Mouse (Mus musculus): Measurements from ENCODE around the gene Gm4969.

Gm4969 gene

DNA sequence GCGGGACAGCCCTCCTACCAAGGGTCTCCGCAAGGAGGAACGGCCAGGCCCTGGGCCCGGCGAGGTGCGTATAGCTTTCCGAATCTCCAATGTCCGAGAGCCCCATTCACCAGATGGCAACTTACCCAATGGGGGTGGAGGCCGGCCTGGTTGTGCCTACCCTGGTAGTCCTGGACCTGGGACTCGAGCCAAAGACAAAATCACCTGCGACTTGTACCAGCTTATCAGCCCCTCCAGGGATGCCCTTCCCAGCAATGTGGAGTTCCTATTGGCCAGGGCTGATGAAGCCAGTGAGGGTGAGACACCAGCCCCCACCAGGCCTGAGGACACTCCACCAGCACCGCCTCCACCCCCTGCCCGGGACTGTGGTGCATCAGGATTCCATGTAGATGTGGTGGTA, 18.0 kb upstream of the Gm4969 start:
- DNase-seq: no peak

DNA sequence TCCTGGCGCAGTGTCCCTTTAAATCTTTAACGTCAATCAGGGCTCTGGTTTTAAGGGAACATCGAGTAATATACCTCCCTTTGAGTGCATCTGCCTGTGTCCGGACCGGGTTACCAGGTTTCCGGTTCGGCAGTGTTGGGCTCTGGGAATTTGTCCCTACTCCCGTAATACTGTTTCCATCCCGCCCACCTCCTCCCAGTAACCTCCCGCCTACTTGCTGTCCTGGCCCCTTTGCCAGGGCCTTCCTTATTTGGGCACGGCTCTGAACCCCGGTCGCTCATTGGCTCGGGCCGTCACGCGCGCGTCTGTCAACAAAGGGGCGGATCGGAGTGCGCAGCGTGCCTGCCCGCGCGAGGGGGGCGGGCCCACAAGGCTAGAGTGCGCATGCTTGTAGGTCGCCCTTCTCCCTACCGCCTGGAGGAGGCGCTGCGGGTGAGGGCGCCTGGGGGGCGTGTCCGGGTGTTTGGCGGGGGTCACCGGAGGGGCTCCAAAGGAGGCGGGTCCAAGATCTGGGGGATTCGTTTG, 13.2 kb upstream of the Gm4969 start:
- DNase-seq: peak; percentile 99

DNA sequence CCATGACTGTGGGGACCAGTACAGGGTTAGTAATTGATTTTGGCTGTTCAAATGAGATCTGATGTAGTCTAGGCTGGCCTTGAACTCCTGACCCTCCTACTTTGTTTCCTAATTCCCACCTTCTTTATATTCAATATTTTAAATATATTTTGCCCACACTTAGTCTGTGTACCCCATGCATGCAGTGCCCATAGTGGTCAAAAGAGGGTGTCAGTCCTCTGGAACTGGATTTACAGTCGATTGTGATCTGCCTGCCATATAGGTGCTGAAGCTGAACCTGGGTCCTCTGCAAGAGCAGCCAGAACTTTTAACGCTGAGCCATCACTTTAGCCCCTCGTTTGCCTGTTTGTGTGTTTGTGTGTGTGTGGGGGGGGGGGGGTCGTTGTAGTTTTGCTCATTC, 12.5 kb upstream of the Gm4969 start:
- DNase-seq: no peak

DNA sequence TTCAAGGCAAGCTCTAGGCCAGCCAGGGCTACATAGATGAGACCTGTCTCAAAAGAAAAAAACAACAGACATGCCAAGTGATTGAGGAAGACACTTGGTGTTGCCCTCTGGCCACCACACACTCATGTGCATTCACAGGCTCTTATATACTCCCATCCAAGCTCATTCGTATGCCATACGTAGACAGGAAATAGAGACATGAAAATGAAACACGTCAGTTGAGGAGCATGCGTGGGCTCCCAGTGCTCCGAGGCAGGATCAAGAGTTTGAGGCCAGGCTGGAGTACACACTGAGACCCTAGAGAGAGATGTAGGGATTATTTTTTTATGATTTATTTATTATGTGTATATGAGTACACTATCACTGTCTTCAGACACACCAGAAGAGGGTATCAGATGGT, 11.2 kb upstream of the Gm4969 start:
- DNase-seq: no peak

DNA sequence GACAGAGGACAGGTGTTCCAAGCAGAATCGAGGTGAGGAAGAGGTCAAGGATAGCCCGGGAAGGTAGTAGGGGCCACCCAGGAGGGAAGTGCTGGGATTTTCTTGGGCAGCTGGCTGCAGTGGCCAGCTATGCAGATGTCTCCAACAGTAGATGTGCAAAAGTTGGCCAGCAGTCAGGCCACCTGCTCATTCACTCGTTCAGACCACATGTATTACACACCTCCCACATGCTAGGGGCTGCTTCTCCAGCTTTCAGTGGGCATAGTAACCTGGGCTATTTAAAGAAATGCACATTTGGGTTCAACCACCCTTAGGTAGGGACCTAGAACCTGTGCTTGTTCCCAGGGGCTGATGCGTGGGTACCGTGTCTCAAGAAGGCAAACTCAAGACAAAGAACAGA, 9.6 kb upstream of the Gm4969 start:
- no peak for DNase-seq

DNA sequence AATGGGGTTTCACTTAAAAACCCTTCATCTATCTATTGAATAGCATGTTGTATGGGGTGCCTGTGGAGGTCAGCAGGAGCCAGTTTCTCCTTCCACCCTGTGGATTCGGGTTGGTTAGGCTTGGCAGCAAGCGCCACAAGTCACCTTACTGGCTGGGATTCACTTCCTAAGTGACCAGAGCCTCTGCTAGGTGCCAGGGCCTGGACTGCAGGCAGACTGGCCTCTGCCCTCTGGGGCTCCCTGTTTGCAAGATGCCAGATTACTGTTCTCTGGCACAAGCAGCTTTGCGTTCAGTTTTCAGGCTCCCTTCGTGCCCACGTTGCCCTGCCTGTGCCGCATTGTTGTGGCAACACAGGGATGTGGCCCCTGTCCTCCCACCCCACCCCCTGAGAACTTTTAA, 6.5 kb upstream of the Gm4969 start:
- DNase-seq: no peak

DNA sequence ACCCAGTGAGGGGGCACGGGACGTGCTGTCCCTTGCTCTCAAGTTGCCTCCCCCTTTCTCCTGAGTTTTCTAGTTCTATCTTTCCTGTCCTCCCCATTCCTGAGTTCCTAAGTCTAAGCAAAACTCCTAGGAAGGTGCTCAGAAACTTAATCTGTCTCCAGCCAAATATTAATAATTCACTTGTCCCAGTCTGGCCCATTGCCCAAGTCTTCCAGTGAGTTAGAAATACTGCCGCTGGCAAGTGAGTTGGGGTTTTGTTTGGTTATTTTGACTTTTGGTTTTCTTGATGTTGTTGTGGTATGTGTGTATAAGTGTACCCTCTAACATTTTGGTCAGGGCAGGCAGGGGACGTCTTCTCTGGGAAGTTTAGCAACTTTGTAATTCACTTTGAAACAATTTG, 3.5 kb upstream of the Gm4969 start:
- no peak for DNase-seq

DNA sequence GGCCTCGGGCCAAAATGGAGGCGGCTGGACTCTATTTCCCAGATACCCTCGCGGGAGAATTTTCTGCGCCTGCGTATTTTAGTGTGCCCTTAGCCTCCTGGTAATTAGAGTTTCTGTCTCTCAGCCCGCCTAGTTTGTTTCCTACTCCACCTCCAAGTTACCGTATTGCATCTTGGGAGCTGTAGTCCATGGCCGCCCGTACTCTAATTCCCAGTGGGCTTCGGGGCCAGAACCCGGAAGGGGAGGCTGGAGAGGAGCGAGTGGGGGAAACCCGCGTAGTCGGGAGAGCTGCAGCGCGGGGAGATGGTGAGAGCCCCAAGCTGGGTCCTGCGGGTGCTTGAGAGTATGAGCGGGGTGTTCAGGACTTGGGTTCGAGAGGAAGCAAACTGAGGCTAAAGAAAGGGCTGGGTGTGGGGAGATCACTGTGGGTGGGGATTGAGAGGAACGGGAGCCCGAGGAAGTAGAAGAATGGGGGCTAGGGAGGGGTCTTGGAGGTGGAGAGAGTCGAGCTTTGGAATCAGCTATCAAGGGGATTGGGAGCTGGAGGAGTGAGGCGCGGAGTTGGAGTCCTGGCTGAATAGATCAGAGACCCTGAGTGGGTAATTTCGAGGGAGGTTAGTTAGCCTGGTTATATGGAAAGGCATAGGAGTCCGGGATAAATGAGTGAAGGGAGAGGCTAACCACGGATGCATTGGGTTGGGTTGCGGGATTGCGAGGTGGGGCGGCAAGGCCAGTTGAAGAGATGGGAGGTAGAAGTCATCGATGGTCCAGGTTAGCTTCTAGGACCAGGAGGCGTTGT, 1.7 kb upstream of the Gm4969 start, which contains the start of gene Fbxo46:
Gene Fbxo46, plus strand, starts transcription at position 229 of the 799 bp plus-strand sequence.
- DNase-seq: peak; percentile 97

DNA sequence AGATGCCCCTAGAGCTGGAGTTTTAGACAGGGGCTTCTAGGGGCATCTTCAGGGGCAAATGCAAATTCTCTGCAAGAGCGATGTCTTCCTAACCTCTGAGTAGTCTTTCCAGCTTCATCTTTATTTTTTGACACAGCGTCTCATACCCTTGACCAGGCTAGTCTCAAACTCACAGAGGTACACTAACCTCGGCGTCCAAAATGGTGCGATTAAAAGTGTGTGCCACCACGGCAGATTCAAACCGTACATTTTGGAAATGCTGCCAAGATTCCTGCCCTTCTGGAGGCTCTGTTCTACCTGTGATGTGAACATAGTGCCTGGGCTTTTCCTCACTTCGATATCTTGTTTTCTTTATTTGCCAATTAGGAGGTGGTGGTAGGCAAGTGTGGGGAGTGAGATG, 915 bp upstream of the Gm4969 start:
- no peak for DNase-seq

DNA sequence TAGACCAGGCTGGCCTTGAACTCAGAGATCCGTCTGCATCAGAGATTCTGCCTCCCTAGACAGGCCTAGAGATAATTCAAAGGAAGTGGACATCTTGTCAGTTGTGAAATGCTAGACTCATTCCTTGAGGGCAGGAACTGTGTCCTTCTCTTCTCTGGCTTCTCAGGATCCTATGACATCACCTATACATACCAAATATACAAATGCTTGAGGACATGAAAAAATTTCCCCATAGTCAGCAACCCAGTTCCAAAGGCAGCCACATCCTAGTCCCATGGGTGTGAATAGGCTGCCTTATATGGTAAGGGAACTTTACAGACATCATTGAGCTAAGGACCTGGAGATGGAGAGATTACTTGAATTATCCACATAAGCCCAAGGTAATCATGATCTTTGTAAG, 8.6 kb downstream of the Gm4969 start:
- no peak for DNase-seq

DNA sequence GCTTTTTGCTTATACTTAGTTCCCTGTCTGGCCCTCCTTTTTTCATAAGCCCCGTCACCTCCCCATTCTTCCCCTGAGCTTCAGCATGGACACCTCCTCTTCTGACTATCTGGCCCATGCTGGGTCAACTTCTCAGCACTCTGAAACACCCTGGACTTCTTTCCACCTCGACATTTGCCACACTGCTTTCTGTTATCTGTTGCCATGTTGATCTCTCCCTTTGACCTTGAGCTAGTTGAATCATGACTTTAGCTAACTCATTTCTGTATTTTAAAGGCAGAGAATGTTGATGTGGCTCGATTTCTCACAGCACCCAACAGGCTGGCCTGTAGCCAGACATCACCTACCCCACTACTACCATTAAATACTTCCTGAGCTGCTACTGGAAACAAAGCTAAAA, 10.7 kb downstream of the Gm4969 start:
- DNase-seq: no peak

DNA sequence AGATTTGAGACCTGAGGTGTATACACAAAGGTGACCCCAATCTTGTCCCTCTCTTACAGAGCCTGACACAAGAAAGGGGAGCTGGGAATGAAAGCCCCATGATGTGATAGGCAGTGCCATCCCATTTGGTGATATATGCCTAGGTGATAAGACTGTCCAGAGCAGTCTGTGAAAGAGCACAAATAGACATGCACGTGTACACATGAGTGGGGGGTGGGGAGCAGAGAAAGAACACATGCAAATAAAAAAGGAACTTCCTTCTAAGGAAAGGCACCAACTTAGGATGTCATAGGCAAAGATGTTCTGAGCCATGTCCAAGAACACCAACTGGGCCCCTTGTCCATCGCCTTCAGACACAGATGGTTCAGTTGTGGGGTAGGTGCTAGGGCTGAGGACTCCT, 13.7 kb downstream of the Gm4969 start:
- DNase-seq: no peak

DNA sequence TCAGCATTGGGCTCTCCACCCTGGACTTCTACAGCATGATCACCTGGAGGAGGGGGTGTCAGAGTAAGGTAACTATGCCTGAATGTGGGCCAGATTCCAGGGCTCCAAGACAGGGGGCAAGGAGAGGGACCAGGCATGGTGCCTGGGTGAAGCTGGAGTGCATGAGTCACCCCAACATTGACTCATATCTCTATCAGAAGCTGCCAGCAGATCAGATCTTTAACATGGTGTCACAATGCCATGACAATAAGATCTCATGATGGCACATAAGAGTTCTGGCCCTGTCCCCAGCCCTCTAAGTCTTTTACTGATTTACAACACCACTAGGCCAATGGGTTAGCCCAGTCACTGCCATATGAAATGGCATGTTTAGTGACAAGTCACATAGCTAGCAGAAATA, 14.4 kb downstream of the Gm4969 start:
- no peak for DNase-seq

DNA sequence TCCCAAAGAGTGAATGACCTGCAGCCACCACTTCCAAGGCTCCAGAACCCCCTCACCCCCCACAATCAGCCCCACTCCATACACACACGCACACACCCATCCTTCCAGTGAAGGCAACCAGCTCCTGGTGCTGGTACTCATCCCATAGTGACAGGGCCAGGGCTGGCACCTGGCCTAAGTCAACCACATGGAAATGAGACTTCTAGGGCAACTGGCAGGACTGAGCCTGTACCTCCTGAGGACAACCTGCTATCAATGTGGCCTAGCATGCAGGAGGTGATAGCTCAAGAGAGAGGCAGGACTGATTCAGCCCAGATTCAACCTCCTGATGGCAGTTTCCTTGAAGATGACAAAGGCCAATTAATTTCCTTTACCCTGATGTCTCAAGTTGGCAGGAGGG, 17.9 kb downstream of the Gm4969 start:
- DNase-seq: no peak

DNA sequence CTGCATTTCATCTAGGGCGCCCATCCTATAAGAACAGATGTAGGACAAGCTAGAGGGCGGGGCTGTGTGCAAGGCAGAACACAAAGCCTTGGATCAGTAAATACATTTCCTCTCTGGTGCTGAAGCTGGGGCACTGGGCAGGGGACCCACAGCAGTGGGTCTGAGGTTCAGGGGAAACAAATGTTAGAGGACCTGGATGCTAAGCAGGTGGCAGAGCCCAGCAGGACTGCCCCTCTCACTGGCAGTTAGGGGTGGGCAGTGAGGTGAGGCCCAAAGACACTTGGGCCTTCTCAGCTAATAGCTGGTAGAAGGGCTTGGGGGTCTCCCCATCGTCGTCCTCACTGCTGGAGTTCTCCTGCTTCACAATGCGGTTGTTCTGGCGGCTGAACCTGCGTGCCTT, 19.4 kb downstream of the Gm4969 start:
- no peak for DNase-seq

DNA sequence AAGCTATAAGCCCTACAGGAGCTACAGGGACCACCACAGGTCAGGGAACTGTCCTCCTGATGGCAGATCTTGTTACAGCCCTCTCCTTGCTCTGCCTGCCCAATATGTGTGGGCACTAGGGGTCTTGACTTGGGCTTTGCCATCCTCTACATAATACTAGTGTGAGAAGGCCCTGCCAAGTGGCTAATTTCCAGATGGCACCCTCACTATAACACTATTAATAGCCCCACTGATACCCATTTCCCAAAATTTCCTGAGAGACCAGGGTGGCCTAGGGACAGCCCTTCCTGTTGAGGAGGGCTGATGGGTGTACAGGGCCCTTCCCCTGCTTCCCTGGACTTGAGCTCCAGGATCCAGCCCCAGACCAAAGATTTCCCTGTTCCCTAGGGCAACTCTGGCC, 20.3 kb downstream of the Gm4969 start:
- DNase-seq: no peak

DNA sequence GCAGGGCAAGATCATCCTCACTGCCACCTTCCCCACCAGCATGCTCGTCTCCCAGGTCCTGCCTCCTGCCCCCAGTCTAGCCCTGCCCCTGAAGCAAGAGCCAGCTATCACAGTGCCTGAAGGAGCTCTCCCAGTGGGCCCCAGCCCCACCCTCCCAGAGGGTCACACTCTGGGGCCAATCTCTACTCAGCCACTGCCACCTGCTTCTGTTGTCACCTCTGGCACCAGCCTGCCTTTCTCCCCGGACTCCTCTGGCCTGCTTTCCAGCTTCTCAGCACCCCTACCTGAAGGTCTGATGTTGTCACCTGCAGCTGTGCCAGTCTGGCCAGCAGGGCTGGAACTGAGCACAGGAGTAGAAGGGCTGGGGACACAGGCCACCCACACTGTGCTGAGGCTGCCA, 21.0 kb downstream of the Gm4969 start:
- DNase-seq: no peak

DNA sequence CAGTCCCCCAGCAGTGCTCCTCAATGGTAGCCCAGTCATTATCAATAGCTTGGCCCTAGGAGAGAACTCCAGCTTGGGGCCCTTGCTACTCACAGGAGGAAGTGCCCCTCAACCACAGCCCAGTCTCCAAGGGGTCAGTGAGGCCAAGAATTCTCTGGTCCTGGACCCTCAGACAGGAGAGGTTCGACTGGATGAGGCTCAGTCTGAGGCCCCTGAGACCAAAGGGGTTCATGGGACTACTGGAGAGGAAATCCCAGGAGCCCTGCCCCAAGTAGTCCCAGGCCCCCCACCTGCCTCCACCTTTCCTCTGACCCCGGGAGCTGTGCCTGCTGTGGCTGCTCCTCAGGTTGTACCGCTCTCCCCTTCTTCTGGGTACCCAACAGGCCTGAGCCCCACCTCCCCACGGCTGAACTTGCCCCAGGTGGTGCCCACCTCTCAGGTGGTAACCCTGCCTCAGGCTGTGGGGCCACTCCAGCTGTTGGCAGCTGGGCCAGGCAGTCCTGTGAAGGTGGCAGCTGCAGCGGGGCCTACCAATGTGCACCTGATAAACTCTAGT, 21.7 kb downstream of the Gm4969 start:
- DNase-seq: no peak

DNA sequence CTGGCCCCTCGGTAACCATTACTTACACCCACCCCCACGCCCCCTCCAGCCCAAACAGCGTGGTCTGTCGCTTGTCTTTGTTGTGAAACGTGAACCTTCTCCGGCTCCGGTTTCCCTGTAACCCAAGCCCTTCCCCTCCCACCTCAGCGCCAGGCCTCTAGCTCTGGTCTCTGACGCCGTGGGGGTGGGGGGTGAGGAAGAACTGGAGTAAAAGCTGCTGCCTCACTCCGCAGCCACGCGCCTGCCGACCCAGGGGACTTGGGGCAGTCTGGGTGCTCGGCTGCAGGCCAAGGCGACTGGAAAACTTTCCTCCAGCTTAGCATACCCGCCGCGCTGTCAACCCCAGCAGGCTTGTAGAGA, 22.4 kb downstream of the Gm4969 start:
- no peak for DNase-seq

DNA sequence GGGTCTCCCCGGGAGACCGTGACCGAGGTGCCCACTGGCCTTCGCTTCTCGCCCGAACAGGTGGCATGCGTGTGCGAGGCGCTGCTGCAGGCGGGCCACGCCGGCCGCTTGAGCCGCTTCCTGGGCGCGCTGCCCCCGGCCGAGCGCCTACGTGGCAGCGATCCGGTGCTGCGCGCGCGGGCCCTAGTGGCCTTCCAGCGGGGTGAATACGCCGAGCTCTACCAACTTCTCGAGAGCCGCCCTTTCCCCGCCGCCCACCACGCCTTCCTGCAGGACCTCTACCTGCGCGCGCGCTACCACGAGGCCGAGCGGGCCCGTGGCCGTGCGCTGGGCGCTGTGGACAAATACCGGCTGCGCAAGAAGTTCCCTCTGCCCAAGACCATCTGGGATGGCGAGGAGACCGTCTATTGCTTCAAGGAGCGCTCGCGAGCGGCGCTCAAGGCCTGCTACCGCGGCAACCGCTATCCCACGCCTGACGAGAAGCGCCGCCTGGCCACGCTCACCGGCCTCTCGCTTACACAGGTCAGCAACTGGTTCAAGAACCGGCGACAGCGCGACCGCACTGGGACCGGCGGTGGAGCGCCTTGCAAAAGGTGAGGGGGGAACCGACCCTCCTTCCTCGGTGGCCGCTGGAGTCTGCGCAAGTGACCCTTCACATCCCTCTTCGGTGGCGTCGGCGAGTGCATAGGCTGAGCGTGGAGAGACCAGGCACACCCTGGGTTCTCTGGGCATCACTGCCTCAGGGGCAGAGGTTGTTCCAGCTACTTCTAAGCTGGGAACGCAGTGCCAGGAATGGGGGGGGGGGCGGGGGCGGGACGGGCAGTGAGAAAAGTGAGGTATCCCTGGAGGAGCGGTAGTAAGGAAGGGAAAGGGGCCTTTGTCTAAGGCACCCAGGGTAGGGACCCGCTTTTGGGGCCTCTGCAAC, 23.1 kb downstream of the Gm4969 start:
- no peak for DNase-seq

DNA sequence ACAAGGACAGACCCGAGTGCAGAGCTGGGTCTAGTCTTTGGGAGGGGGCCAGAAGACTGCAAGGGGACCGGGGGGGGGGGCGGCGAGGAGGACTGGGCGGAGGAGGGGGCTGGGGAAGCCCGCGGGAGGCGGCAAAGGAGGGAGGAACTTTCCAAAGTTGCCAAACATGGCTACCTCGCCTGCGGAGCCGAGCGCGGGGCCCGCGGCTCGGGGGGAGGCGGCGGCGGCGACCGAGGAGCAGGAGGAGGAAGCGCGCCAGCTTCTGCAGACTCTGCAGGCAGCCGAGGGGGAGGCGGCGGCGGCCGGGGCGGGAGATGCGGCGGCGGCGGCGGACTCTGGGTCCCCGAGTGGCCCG, 23.7 kb downstream of the Gm4969 start, which contains the start of gene Six5:
Gene Six5, plus strand, starts transcription at position 124 of the 355 bp plus-strand sequence.
- no peak for DNase-seq

DNA sequence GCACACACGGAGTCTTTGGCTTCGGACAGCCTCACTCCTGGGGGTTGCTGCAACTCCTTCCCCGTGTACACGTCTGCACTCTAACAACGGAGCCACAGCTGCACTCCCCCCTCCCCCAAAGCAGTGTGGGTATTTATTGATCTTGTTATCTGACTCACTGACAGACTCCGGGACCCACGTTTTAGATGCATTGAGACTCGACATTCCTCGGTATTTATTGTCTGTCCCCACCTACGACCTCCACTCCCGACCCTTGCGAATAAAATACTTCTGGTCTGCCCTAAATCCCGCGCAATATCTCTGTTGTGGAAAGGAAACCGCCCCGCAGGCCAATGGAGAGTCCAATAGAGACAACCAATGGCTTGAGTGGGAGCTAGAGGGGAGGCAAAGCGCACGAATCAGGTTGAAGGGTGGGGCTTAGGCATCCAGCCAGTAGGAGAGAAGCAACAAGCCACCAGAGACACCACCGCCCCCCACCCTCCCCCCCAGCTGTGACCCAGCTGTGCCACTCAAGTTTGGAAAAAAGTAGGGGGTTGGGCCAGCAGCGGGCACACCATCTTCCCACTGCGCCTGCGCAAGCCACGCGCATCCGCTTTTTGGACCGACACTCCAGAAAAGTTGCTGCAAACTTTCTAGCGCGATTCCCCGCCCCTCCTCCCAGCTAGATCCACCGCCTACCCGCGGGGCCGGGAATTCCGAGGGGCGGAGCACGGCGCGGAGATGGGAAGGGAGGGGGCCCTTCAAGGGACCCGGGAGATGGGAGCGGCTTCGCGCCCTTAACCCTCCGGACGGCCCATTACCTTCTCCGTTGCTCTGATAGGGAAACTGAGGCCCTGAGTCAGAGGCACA, 24.4 kb downstream of the Gm4969 start:
- DNase-seq: peak; percentile 85

DNA sequence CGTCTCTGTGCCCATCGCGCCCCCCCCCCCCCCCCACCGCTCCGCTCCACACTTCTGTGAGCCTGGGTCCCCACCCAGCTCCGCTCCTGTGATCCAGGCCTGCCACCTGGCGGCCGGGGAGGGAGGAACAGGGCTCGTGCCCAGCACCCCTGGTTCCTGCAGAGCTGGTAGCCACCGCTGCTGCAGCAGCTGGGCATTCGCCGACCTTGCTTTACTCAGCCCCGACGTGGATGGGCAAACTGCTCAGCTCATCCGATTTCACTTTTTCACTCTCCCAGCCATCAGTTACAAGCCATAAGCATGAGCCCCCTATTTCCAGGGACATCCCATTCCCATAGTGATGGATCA, 25.0 kb downstream of the Gm4969 start:
- peak; percentile 74 for DNase-seq

Measured in layer of hippocampus, adult 9-11 months (tissue).